Mouse (Mus musculus) bone marrow, adult 2 months (tissue): ENCODE measurements around the gene Hmgcl. TPM values are rescaled to one million over a fixed set of nuclear protein-coding genes. Genes with fewer than 3 reads are reported as not detected.
"Not testable (repeated sequence)": the region's sequence is repeated elsewhere in the genome, so short reads cannot be mapped to it uniquely, and the experiment has no call there.

Experiments used
- H3K27ac ChIP-seq: fragments of 200-500 bp; 2 replicates; pipeline ENCODE4 v1.5.1; 2012; ENCODE audit warnings: low read depth, mild to moderate bottlenecking, control low read depth, inconsistent platforms, low read length; ENCODE audit not compliant: control insufficient read depth, poor library complexity, insufficient read depth
- H3K4me1 ChIP-seq: fragments of 200-500 bp; 2 replicates; pipeline ENCODE4 v1.6.1; 2011; ENCODE audit warnings: low read length; ENCODE audit not compliant: control insufficient read depth, insufficient read depth
- H3K4me3 ChIP-seq: fragments of 200-500 bp; replicated peaks from 2 replicates; pipeline ENCODE3; 2011; ENCODE audit warnings: mild to moderate bottlenecking, low read depth, low read length, control low read depth; ENCODE audit not compliant: control insufficient read depth
- CTCF ChIP-seq: fragments of 200-500 bp; IDR thresholded peaks from 2 replicates; pipeline ENCODE4 v1.5.1; 2011; ENCODE audit warnings: low read length, control low read depth; ENCODE audit not compliant: control insufficient read depth, insufficient read depth
- POLR2A ChIP-seq: fragments of 200-500 bp; IDR thresholded peaks from 2 replicates; pipeline ENCODE4 v1.6.1; 2011; ENCODE audit warnings: low read depth, mild to moderate bottlenecking, control low read depth, low read length, borderline replicate concordance; ENCODE audit not compliant: control insufficient read depth
- WGBS: fragments of 180-500 bp; shearing (Covaris S2); methylation state at CpG from one replicate; pipeline ENCODE4 v1.1.7; 2018; 5-methylcytosine and 5-hydroxymethylcytosine counted together
- polyA plus RNA-seq: library from polyadenylated mRNA; stranded (reverse); fragments of >200 nt; gene quantifications from 2 replicates; pipeline ENCODE4 v1.2.4, GENCODE M21; 2011; ENCODE audit warnings: low replicate concordance; ENCODE audit not compliant: missing spikeins, insufficient read depth, insufficient read length

Hmgcl gene
- polyA plus RNA-seq, 1 experiment, result 65.5 TPM

DNA sequence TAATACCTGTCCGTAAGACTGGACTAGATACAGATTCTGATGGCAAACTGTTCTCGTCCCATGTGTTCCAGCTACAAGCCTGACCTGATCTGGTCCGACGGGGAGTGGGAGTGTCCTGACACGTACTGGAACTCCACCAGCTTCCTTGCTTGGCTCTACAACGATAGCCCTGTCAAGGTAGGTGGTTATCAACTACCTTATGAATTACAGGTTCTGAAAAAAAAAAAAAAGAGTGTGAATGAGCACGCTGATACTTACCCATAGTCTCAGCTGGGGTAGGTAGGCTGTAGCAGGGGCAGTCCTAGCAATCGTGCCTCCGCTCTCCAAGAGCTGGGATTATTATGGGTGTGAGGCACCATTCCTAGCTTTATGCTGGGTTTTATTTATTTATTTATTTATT, 16.4 kb upstream of the Hmgcl start:
- Histone ChIP-seq H3K27ac (no peak overlapping the region), H3K4me3 (no peak overlapping the region), H3K4me1 (no peaks in the 10 kb centered on the region; the same call in 1 of the 2 replicates)
- TF ChIP-seq POLR2A (no peak), CTCF (no peak)
- WGBS, result 92% methylated on average over 9 of the region's 9 CpGs

DNA sequence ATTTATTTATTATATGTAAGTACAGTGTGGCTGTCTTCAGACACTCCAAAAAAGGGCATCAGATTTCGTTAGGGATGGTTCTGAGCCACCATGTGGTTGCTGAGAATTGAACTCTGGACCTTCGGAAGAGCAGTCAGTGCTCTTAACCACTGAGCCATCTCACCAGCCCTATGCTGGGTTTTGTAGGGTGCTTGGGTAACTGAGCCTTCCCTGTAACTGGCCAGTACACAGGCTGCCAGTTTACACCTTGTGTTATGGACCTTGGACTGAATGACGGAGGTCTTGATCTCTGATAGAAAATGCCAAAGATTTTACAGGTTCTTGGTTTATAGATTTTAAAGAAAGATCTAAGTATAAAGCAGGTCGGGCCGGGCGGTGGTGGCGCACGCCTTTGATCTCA, 16.0 kb upstream of the Hmgcl start:
- Histone ChIP-seq H3K4me1 (no peaks in the 10 kb centered on the region; the same call in 1 of the 2 replicates), H3K27ac (no peak overlapping the region), H3K4me3 (no peak overlapping the region)
- WGBS, result 90% methylated on average over 8 of the region's 8 CpGs
- TF ChIP-seq CTCF (no peak), POLR2A (no peak)

DNA sequence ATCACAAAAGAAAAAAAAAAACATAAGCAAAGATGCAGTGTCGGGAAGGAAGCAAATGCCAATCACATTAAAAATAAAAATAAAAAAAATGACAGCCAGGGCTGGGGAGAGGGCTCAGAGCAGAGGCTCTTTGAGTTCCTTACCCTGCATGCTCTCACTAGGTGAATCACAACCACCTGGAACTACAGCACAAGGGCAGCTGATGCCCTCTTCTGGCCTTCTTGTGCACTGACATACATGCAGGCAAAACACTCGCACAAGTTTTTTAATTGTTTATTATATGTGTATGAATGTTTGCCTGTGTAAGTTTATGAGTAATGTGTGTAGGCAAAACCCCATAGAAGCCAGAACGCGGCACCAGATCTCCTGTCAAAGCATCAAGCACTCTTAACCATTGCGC, 14.4 kb upstream of the Hmgcl start:
- 66% methylated on average over 5 of the region's 5 CpGs for WGBS
- Histone ChIP-seq H3K27ac (no peak overlapping the region), H3K4me3 (no peak overlapping the region), H3K4me1 (no peaks in the 10 kb centered on the region; the same call in 1 of the 2 replicates)
- TF ChIP-seq POLR2A, result no peak
- TF ChIP-seq CTCF, result peak; percentile 86

DNA sequence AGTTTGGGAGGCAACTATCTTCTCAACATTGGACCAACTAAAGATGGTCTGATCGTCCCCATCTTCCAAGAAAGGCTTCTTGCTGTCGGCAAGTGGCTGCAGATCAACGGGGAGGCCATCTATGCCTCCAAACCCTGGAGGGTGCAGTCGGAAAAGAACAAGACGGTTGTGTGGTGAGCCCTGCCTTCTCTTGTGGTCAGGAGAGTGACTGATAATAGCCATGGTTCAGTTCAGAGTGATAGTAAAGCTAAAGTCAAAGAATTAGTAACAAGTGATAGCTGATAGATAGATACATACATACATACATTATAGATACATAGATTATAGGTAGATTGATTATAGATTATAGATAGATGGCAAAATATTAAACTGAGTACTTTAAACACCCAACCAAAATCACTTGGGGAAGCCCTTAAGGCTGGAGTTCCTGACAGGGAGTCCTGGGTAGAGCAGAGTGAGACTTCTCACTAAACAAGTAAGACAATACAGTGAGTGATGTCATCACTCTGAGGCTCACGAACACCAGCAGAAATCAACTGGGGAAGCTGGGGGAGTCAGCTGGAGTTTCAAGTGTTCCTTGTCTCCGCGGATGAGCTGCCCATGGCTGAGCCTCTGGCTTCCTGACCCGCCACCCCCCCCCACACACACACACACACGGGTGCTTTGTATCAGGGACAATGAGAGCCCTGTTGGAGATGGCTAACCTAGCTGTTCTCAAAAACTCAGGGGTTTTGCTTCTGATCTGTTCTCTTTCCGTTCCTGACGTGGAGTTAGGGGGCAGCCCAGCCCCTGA, 11.3 kb upstream of the Hmgcl start:
- 56% methylated on average over 12 of the region's 12 CpGs for WGBS
- TF ChIP-seq POLR2A, result no peak
- TF ChIP-seq CTCF, result no peak
- no peak overlapping the region for H3K27ac ChIP-seq
- H3K4me1 ChIP-seq, result no peaks in the 10 kb centered on the region; the same call in 1 of the 2 replicates
- H3K4me3 ChIP-seq, result no peak overlapping the region

DNA sequence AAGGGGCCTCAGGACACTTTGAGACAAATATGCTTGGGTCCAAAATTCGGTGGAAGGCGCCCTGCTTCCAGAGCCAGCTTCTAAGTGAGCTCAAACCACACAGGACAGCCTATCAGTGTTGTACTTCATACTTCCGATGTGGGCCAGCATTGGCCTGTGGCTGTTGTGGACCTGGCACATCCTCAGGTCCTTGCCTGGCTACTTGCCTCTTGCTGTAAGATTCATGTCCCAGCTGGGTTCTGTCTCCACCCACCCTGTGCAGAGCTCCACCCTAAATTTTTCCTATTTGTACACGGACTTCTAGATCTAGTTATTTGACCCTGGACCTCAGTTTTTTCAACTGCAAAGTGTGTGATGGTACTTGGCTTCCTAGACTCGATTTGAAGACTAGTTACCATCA, 10.7 kb upstream of the Hmgcl start:
- Histone ChIP-seq H3K4me3 (no peak overlapping the region), H3K27ac (no peak overlapping the region), H3K4me1 (no peaks in the 10 kb centered on the region; the same call in 1 of the 2 replicates)
- 65% methylated on average over 5 of the region's 5 CpGs for WGBS
- TF ChIP-seq POLR2A, result no peak
- TF ChIP-seq CTCF, result no peak

DNA sequence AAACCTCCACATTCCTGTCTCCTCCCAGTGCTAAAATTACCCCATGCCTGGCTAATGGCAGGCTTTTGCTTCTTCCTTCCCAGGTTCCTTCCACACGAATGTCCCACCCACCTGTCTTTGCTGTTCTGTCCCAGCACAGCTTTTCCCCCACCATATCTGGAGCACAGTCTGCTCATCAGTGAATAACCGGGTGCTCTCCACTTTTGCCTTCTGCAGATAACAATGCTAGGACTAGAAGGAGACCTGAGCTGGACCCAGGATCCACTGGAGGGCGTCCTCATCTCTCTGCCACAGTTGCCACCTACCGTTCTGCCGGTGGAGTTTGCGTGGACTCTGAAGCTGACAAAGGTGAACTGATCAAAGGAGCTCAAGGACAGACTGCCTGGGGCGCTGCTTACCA, 7.4 kb upstream of the Hmgcl start:
- 76% methylated on average over 7 of the region's 7 CpGs for WGBS
- TF ChIP-seq POLR2A (no peak), CTCF (no peak)
- H3K4me3 ChIP-seq, result no peak overlapping the region
- no peak overlapping the region; the same call in 1 of the 2 replicates for H3K27ac ChIP-seq
- no peaks in the 10 kb centered on the region; the same call in 1 of the 2 replicates for H3K4me1 ChIP-seq

DNA sequence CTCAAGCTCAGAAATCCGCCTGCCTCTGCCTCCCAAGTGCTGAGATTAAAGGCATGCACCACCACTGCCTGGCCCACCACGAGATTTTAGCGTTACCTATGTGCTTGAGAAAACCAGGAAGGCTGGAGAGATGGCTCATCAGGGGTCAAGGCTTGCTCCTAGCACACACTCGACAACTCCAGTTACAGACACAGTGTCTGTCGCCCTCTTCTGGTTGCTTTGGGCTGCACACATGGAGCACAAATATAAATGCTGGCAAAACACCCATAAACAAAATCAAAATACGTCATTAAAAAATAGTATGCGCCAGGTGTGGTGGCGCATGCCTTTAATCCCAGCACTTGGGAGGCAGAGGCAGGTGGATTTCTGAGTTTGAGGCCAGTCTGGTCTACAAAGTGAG, 5.2 kb upstream of the Hmgcl start:
- TF ChIP-seq CTCF, result peak; percentile 65
- H3K4me3 ChIP-seq, H3K4me1 ChIP-seq, H3K27ac ChIP-seq: not testable (repeated sequence)
- 85% methylated on average over 8 of the region's 8 CpGs for WGBS

DNA sequence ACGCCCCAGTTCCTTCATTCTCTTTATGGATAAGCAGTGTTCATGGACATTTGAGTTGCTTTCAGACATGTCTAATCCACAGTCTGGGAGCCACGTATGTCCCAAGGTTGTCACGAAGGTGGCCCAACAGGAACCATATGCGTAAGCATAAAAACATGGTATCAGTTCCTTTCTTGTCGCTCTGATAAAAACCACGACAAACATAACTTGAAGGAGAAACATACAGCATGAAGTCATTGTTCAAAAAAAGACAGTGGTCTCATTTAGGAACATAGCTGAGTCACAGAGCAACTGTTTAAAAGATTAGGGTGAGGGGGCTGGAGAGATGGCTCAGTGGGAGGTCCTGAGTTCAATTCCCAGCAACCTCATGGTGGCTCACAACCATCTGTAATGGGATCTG, 4.1 kb upstream of the Hmgcl start:
- no peak for TF ChIP-seq CTCF
- TF ChIP-seq POLR2A, result no peak
- H3K4me1 ChIP-seq, result no peaks in the 10 kb centered on the region
- H3K27ac ChIP-seq, result no peak overlapping the region
- no peak overlapping the region for H3K4me3 ChIP-seq
- WGBS, result 41% methylated on average over 6 of the region's 6 CpGs
